ENCODE assay signal across 15 mouse cellular contexts in genomic region chr16:29544829-29545228, GRCm38 (mm10). TPM values are rescaled to one million over a fixed set of nuclear protein-coding genes. Genes with fewer than 3 reads are reported as not detected.
DNase-seq lines count a peak whose midpoint lies in the region; ATAC-seq lines count a peak whose summit lies in the region.
"Had no signal": no experiment of that assay in that cellular context is flagged by ENCODE, and none has a peak within 500 bp of the region (broad histone marks: within the 10 kb centered on the region; RNA-seq: fewer than 3 reads in every experiment).

Atp13a4 (minus strand) TSS chr16:29544864.

- no peak for DNase-seq in layer of hippocampus, adult 18-20 months (ENCODE audit: low spot score in 2 of 2)
- DNase-seq in layer of hippocampus, adult 9-10 months (ENCODE audit: low spot score): no peak
- DNase-seq in 416B (ENCODE audit: low read depth): peak; percentile 79
- peak; percentile 30 for DNase-seq in adrenal gland, postnatal 10 days
- DNase-seq in layer of hippocampus, postnatal 10 days (ENCODE audit: low spot score in 2 of 2): no peak
- DNase-seq in urinary bladder, postnatal 14 days (ENCODE audit: low spot score): no peak
- no peak for DNase-seq in B cell, adult 2 months
- DNase-seq: cerebellum, postnatal 14 days; heart, postnatal 10 days; liver, postnatal 0 days; thymus, adult 18-20 months had no signal

- ATAC-seq in megakaryocyte, adult 5-6 weeks (ENCODE audit: poor library complexity, severe bottlenecking): no peak
- ATAC-seq: forebrain, embryonic 14.5 days; intestine, embryonic 15.5 days; liver, postnatal 0 days had no signal

RNA-seq across cellular contexts. Expression of gene Atp13a4, which starts in this region (rescaled TPM):
- 10 to 100 TPM; 16.9 to 17.8 TPM for total RNA-seq in layer of hippocampus, adult 18-20 months (2021)
- under 1 TPM in 1 of 2 experiments, not detected in 1; 0.42 TPM for total RNA-seq in adrenal gland, postnatal 10 days (2021)
- total RNA-seq in layer of hippocampus, postnatal 10 days (2021): 10 to 100 TPM; 10.3 to 14.1 TPM
- not detected in 2 replicates for total RNA-seq in megakaryocyte, adult 5-6 weeks (2015)
- not detected in 2 replicates for total RNA-seq in megakaryocyte, adult 5-6 weeks (2017)
- total RNA-seq: heart, postnatal 10 days; MEL had no signal

Comparison
In these comparisons a context has a peak if more than half of its experiments do, and no peak if none do; other contexts are left out.
1. RNA of gene Atp13a4 (total RNA-seq): 16.9 to 17.8 TPM in layer of hippocampus, adult 18-20 months and 10.3 to 14.1 TPM in layer of hippocampus, postnatal 10 days; 0.42 TPM in adrenal gland, postnatal 10 days and not detected in megakaryocyte, adult 5-6 weeks; every median in the first group is over 4 times any median in the second.
2. Peak in DNase-seq in adrenal gland, postnatal 10 days; RNA of the gene not detected or under 1 TPM.